Mouse (Mus musculus) cerebellum, postnatal 4 days (tissue): ENCODE results near the gene Dab1.
A peak's percentile ranks its signal among the peaks of the same experiment; 100 is the strongest.

ENCODE experiments used
- DNase-seq, 2 experiments: peaks; one replicate each; pipeline ENCODE4 v3.0.0; 2022; ENCODE audit warnings: low spot score in 2 of 2, mixed read lengths in 1 of 2

The Dab1 gene

GRCm38 (mm10) chr4:103822669-103823068 lies 203.5 kb downstream of the Dab1 start:
- peak in 1 of 2 experiments; percentile 49 for DNase-seq

- DNase-seq = no peak
Observed at GRCm38 (mm10) chr4:103838377-103838776, 219.2 kb downstream of the Dab1 start.

- no peak for DNase-seq
Observed at GRCm38 (mm10) chr4:103839541-103839940, 220.4 kb downstream of the Dab1 start.

GRCm38 (mm10) chr4:103841126-103841525 lies 222.0 kb downstream of the Dab1 start:
- DNase-seq = peak in 1 of 2 experiments; percentile 14

- no peak for DNase-seq
Observed at GRCm38 (mm10) chr4:103844635-103845034, 225.5 kb downstream of the Dab1 start.

GRCm38 (mm10) chr4:103857173-103857572 lies 238.0 kb downstream of the Dab1 start:
- DNase-seq = no peak

- no peak for DNase-seq
Observed at GRCm38 (mm10) chr4:103875564-103875963, 256.4 kb downstream of the Dab1 start.

GRCm38 (mm10) chr4:103878841-103879240 lies 259.7 kb downstream of the Dab1 start:
- no peak for DNase-seq

- peak; percentile 21 to 58 for DNase-seq
Observed at GRCm38 (mm10) chr4:103881641-103882040, 262.5 kb downstream of the Dab1 start.

- DNase-seq = no peak
Observed at GRCm38 (mm10) chr4:103888086-103888485, 268.9 kb downstream of the Dab1 start.

GRCm38 (mm10) chr4:103889110-103889509 lies 270.0 kb downstream of the Dab1 start:
- no peak for DNase-seq

- no peak for DNase-seq
Observed at GRCm38 (mm10) chr4:103896806-103897205, 277.6 kb downstream of the Dab1 start.

GRCm38 (mm10) chr4:103897702-103898101 lies 278.5 kb downstream of the Dab1 start:
- no peak for DNase-seq

GRCm38 (mm10) chr4:103911441-103911840 lies 292.3 kb downstream of the Dab1 start:
- DNase-seq = no peak

GRCm38 (mm10) chr4:103912071-103912470 lies 292.9 kb downstream of the Dab1 start:
- DNase-seq = no peak

GRCm38 (mm10) chr4:103922431-103922931 lies 303.3 kb downstream of the Dab1 start:
- peak in 1 of 2 experiments; percentile 58 for DNase-seq

- no peak for DNase-seq
Observed at GRCm38 (mm10) chr4:103926682-103927081, 307.5 kb downstream of the Dab1 start.

GRCm38 (mm10) chr4:103929631-103930030 lies 310.5 kb downstream of the Dab1 start:
- DNase-seq = no peak

- no peak for DNase-seq
Observed at GRCm38 (mm10) chr4:103934364-103934763, 315.2 kb downstream of the Dab1 start.

GRCm38 (mm10) chr4:103948255-103948654 lies 329.1 kb downstream of the Dab1 start:
- DNase-seq = no peak

- no peak for DNase-seq
Observed at GRCm38 (mm10) chr4:103953652-103954220, 334.6 kb downstream of the Dab1 start.

- DNase-seq = no peak
Observed at GRCm38 (mm10) chr4:103961134-103962049, 342.2 kb downstream of the Dab1 start.

- DNase-seq = no peak
Observed at GRCm38 (mm10) chr4:103969906-103970305, 350.7 kb downstream of the Dab1 start.
